Mouse (Mus musculus) kidney, postnatal 4 days (tissue): Measurements from ENCODE around the gene Paqr8.
"Not testable (repeated sequence)": the region's sequence is repeated elsewhere in the genome, so short reads cannot be mapped to it uniquely, and the experiment has no call there.

Experiments
- DNase-seq, 2 experiments: peaks; one replicate each; pipeline ENCODE4 v3.0.0; 2021; ENCODE audit warnings: mixed read lengths in 2 of 2

The Paqr8 gene

GRCm38 (mm10) chr1:20912527-20913171 is 22.2 kb downstream of the Paqr8 start:
- peak; percentile 9 to 33 for DNase-seq

GRCm38 (mm10) chr1:20914769-20915168 is 24.4 kb downstream of the Paqr8 start:
- no peak for DNase-seq

- DNase-seq: no peak
Measured at GRCm38 (mm10) chr1:20915608-20916007, 25.2 kb downstream of the Paqr8 start.

- DNase-seq: no peak
Measured at GRCm38 (mm10) chr1:20917496-20918050, 27.2 kb downstream of the Paqr8 start.

- no peak for DNase-seq
Measured at GRCm38 (mm10) chr1:20919728-20920127, 29.3 kb downstream of the Paqr8 start.

- no peak for DNase-seq
Measured at GRCm38 (mm10) chr1:20921081-20921528, 30.7 kb downstream of the Paqr8 start.

- DNase-seq: peak; percentile 31 to 52
Measured at GRCm38 (mm10) chr1:20922612-20923399, 32.4 kb downstream of the Paqr8 start.

GRCm38 (mm10) chr1:20925324-20925723 is 34.9 kb downstream of the Paqr8 start:
- DNase-seq: not testable (repeated sequence)

- DNase-seq: no peak
Measured at GRCm38 (mm10) chr1:20925926-20926325, 35.5 kb downstream of the Paqr8 start.

- DNase-seq: no peak
Measured at GRCm38 (mm10) chr1:20926376-20926775, 36.0 kb downstream of the Paqr8 start.

- DNase-seq: no peak
Measured at GRCm38 (mm10) chr1:20928487-20928886, 38.1 kb downstream of the Paqr8 start.

- DNase-seq: peak; percentile 73 to 79
Measured at GRCm38 (mm10) chr1:20933457-20933856, 43.1 kb downstream of the Paqr8 start.

GRCm38 (mm10) chr1:20935106-20935505 is 44.7 kb downstream of the Paqr8 start:
- DNase-seq: no peak

- DNase-seq: peak; percentile 56 to 66
Measured at GRCm38 (mm10) chr1:20939046-20939445, 48.6 kb downstream of the Paqr8 start.

GRCm38 (mm10) chr1:20940151-20940550 is 49.7 kb downstream of the Paqr8 start:
- peak; percentile 58 to 69 for DNase-seq

GRCm38 (mm10) chr1:20941322-20941721 is 50.9 kb downstream of the Paqr8 start:
- DNase-seq: no peak

GRCm38 (mm10) chr1:20941857-20942256 is 51.5 kb downstream of the Paqr8 start:
- DNase-seq: no peak

GRCm38 (mm10) chr1:20943016-20943415 is 52.6 kb downstream of the Paqr8 start:
- no peak for DNase-seq

- DNase-seq: peak; percentile 96 to 97
Measured at GRCm38 (mm10) chr1:20951300-20951763, 60.9 kb downstream of the Paqr8 start, which contains the start of gene Efhc1. Gene Efhc1, plus strand, starts transcription at chr1:20951626.

GRCm38 (mm10) chr1:20951799-20952198 is 61.4 kb downstream of the Paqr8 start:
- no peak for DNase-seq

- DNase-seq: no peak
Measured at GRCm38 (mm10) chr1:20954876-20955275, 64.5 kb downstream of the Paqr8 start.

- DNase-seq: no peak
Measured at GRCm38 (mm10) chr1:20969642-20970041, 79.2 kb downstream of the Paqr8 start.

GRCm38 (mm10) chr1:20973389-20973788 is 83.0 kb downstream of the Paqr8 start:
- DNase-seq: no peak
